Mouse (Mus musculus): ENCODE results near the gene Vcp. TPM values are rescaled to one million over a fixed set of nuclear protein-coding genes. Genes with fewer than 3 reads are reported as not detected.
A peak's percentile ranks its signal among the peaks of the same experiment; 100 is the strongest.

Gene Vcp
- polyA plus RNA-seq, 1 experiment from 2014 or later: 526 TPM

DNA sequence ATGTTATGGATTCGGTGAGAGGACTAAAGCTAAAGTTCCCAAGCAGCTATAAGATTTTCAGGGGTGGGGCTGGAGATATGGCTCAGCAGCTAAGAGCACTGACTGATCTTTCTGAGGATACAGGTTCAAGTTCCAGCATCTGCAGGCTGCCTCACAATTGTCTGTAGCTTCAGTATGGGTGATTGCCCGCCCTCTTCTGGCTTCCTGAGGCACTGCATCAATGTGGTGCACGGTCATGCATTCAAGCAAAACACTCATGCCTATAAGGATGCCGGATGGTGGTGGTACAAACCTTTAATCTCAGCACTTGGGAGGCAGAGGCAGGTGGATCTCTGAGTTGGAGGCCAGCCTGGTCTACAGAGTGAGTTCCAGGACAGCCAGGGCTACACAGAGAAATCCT lies 38.7 kb downstream of the Vcp start:
- H3K27me3 ChIP-seq: no peaks in the 10 kb centered on the region
- H3K9ac ChIP-seq: no peak overlapping the region
- H3K4me2 ChIP-seq: no peak overlapping the region
- WGBS: 27% methylated on average over 4 of the region's 4 CpGs
- ATAC-seq (ENCODE audit: low read depth): no peak
- no peak overlapping the region for H3K4me3 ChIP-seq
- no peak overlapping the region for H3K27ac ChIP-seq (replicated peaks)
- peaks cover 27% of the 10 kb centered on the region for H3K36me3 ChIP-seq
- peaks cover 7% of the 10 kb centered on the region for H3K4me1 ChIP-seq (replicated peaks)
- H3K9me3 ChIP-seq: no peaks in the 10 kb centered on the region

DNA sequence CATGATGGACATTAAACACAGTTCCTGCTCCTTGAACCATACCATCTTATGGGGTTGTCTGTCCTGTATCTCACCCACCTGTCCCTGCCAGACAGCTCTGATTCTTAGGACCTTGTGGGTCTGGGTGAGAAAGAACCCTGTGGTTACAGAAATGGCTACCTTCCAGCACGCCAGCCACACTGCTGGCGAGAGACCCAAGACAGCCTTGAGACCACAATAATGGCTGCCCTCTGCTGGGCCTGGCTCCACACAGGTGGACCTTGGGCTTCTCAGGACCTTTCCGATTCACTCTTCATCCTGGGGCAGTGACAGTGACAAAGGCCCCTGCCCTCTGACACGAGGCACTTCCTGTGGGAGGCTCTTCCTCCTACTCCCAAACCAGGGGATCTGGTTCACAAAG lies 40.9 kb downstream of the Vcp start:
- ATAC-seq (ENCODE audit: low read depth): no peak
- Histone ChIP-seq H3K27ac (replicated peaks) (no peak overlapping the region), H3K4me3 (no peak overlapping the region), H3K9ac (no peak overlapping the region), H3K9me3 (no peaks in the 10 kb centered on the region), H3K4me2 (no peak overlapping the region), H3K4me1 (replicated peaks) (peaks cover 10% of the 10 kb centered on the region), H3K27me3 (no peaks in the 10 kb centered on the region), H3K36me3 (peaks cover 47% of the 10 kb centered on the region)
- 70% methylated on average over 4 of the region's 4 CpGs for WGBS

DNA sequence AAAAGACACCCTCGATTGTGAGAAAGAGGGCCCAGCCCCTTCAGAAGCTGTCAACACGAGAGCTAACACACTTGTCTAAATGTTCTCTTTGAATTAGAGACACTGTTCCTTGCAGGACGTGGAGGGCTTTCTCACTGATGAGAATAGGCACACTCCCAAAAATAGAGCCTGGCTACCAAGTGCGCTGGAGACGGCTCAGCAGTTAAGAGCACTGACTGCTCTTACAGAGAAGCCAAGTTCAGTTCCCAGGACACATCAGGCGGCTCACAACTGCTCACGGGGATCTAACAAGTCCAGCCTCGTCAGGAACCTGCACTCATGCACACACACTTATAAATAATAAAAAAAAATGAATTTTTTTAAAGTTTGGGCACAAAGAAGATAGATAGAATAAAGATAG lies 41.4 kb downstream of the Vcp start:
- Histone ChIP-seq H3K36me3 (peaks cover 47% of the 10 kb centered on the region), H3K27me3 (no peaks in the 10 kb centered on the region), H3K27ac (replicated peaks) (no peak overlapping the region), H3K4me1 (replicated peaks) (peaks cover 15% of the 10 kb centered on the region), H3K4me2 (no peak overlapping the region), H3K4me3 (no peak overlapping the region), H3K9me3 (no peaks in the 10 kb centered on the region), H3K9ac (no peak overlapping the region)
- WGBS: 76% methylated on average over 8 of the region's 8 CpGs
- ATAC-seq (ENCODE audit: low read depth): no peak

DNA sequence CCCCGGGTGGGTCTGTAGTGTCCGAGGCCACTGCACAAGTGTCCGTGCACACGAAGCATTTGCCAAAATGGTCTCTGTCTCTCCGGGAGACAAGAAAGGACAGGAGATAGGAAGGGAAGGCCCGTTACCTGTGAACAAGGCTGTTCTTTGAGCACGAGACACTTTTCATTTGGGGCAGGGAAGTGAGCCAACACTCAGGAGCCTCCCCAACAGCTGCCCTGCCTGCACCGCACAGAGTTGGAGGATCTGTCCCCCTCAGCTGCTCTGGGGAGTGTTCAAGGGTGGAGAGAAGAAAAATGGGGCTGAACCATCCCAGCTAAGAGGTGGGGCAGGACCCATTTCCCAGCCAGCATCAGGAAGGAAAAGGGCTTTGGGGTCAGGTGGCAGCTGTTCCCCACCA lies 42.3 kb downstream of the Vcp start:
- Histone ChIP-seq H3K27me3 (no peaks in the 10 kb centered on the region), H3K9ac (no peak overlapping the region), H3K4me2 (no peak overlapping the region), H3K4me1 (replicated peaks) (peaks cover 24% of the 10 kb centered on the region), H3K9me3 (no peaks in the 10 kb centered on the region), H3K36me3 (peaks cover 55% of the 10 kb centered on the region), H3K4me3 (no peak overlapping the region), H3K27ac (replicated peaks) (no peak overlapping the region)
- ATAC-seq (ENCODE audit: low read depth): no peak
- WGBS: 91% methylated on average over 8 of the region's 8 CpGs

DNA sequence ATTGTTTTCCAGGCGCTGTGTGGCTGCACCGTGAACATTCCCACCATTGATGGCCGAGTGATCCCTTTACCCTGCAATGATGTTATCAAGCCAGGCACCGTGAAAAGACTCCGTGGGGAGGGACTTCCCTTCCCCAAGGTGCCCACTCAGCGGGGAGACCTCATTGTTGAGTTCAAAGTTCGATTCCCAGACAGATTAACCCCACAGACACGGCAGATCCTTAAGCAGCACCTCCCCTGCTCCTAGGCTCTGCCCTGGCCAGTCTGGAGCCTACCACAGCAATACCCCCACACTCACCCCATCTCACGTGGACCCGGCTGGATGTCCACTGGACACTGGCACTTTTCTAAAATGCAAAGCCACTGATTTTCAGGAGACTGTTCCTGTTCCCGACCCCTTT lies 43.0 kb downstream of the Vcp start:
- no peak for ATAC-seq (ENCODE audit: low read depth)
- no peaks in the 10 kb centered on the region for H3K9me3 ChIP-seq
- peaks cover 55% of the 10 kb centered on the region for H3K36me3 ChIP-seq
- peaks cover 31% of the 10 kb centered on the region for H3K4me1 ChIP-seq (replicated peaks)
- H3K9ac ChIP-seq: no peak overlapping the region
- WGBS: 79% methylated on average over 11 of the region's 11 CpGs
- no peaks in the 10 kb centered on the region for H3K27me3 ChIP-seq
- no peak overlapping the region for H3K4me2 ChIP-seq
- no peak overlapping the region for H3K27ac ChIP-seq (replicated peaks)
- no peak overlapping the region for H3K4me3 ChIP-seq

DNA sequence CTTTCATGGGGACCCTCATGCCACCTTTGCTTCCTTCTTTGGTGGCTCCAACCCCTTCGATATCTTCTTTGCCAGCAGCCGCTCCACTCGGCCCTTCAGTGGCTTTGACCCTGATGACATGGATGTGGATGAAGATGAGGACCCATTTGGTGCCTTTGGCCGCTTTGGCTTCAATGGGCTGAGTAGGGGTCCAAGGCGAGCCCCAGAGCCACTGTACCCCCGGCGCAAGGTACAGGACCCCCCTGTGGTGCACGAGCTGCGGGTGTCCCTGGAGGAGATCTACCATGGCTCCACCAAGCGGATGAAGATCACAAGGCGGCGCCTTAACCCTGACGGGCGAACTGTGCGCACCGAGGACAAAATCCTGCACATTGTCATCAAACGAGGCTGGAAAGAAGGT lies 43.7 kb downstream of the Vcp start:
- WGBS: 92% methylated on average over 17 of the region's 17 CpGs
- H3K9ac ChIP-seq: no peak overlapping the region
- H3K27me3 ChIP-seq: no peaks in the 10 kb centered on the region
- ATAC-seq (ENCODE audit: low read depth): no peak
- peaks cover 55% of the 10 kb centered on the region for H3K36me3 ChIP-seq
- H3K4me1 ChIP-seq (replicated peaks): peaks cover 38% of the 10 kb centered on the region
- no peak overlapping the region for H3K4me3 ChIP-seq
- H3K27ac ChIP-seq (replicated peaks): no peak overlapping the region
- no peaks in the 10 kb centered on the region for H3K9me3 ChIP-seq
- H3K4me2 ChIP-seq: no peak overlapping the region

DNA sequence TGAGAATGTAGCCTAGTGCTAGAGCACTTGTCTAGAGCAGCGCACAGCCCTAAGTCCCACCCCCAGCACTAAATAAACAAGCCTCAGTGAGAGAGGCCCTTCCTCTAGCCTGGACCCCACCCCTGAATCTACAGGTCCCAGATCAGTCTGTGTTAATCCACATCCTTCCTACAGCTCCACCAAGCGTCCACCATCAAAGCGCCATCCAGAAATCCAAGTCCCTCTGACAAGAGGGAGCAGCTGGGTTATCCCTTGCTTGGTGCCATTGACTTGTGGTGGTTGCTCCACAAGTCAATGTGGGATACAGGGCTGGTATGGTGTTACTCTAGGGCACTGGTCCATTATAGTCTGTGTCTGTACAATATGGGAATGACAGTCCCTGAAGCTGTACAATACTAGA lies 45.1 kb downstream of the Vcp start:
- ATAC-seq (ENCODE audit: low read depth): no peak
- H3K9ac ChIP-seq: no peak overlapping the region
- 91% methylated on average over 3 of the region's 3 CpGs for WGBS
- no peak overlapping the region for H3K27ac ChIP-seq (replicated peaks)
- H3K4me3 ChIP-seq: no peak overlapping the region
- H3K27me3 ChIP-seq: no peaks in the 10 kb centered on the region
- H3K4me2 ChIP-seq: 0 out of 2 replicates have a peak overlapping the region, but pooled peaks have one; percentile 93
- H3K9me3 ChIP-seq: no peaks in the 10 kb centered on the region
- H3K36me3 ChIP-seq: peaks cover 55% of the 10 kb centered on the region
- H3K4me1 ChIP-seq (replicated peaks): peaks cover 51% of the 10 kb centered on the region

DNA sequence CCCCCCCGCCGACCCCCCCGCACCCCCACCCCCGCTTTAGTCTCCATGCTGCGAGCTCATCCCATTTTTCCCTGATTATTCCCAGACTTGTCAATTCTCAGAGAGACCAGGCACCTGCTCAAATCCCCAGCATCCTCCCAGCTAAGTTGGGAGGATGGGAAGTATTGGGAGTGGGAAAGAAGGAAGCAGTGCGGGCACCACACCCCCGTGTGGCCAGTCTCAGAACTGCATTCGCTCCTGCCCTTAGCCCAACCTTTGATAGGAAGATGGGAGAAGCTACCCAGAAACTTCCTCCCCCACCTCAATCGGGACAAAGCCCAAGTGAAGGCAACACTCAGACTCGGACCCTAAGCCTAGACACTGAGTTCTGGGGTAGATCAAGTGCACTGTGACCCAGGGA lies 46.0 kb downstream of the Vcp start:
- peaks cover 54% of the 10 kb centered on the region for H3K36me3 ChIP-seq
- 8% methylated on average over 10 of the region's 10 CpGs for WGBS
- H3K4me1 ChIP-seq (replicated peaks): peaks cover 52% of the 10 kb centered on the region

DNA sequence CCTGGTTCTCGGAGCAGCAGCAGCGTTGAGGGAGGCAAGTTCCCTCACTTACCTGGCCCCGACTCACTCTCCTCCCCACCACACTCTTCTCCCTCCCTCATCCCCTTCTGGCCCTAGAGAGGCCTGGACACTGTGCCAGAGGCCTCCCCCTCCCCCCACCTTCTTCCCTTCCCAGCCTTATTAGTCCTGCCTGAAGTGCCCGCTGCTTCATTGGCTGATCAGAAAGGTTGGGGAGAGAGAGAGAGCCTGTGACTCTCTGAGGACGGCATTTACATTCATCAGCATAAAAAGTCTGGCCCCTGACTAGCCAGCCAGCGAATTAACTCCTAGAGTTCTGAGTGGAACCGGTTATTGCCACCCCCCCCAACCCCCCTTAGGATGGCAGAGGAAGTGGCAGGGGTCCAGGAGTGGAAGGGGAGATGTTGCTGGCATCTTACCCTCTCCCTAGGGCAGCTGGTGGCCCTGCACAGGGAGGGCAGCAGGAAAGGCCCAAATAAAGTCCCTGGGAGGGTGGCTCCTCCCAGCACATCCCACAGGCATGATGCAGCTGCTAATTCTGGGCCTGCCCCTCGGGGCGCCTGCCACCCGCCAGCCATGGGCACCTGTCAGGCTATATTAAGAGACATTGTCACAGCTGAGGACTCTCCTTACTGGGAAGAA lies 46.7 kb downstream of the Vcp start:
- ATAC-seq (ENCODE audit: low read depth): peak; percentile 10
- Histone ChIP-seq H3K4me3 (peak overlapping the region; percentile 76), H3K9ac (peak overlapping the region; percentile 98), H3K27ac (replicated peaks) (peak overlapping the region; percentile 97), H3K9me3 (no peaks in the 10 kb centered on the region), H3K27me3 (no peaks in the 10 kb centered on the region), H3K4me1 (replicated peaks) (peaks cover 59% of the 10 kb centered on the region), H3K36me3 (peaks cover 47% of the 10 kb centered on the region), H3K4me2 (peak overlapping the region; percentile 93)
- WGBS: 12% methylated on average over 10 of the region's 10 CpGs

More for the DNA sequence above, 46.0 kb downstream of the Vcp start:
- Histone ChIP-seq H3K4me3 (peak overlapping the region; percentile 76), H3K9ac (peak overlapping the region; percentile 98), H3K27me3 (no peaks in the 10 kb centered on the region), H3K27ac (replicated peaks) (peak overlapping the region; percentile 97), H3K9me3 (no peaks in the 10 kb centered on the region), H3K4me2 (peak overlapping the region; percentile 93)
- no peak for ATAC-seq (ENCODE audit: low read depth)

DNA sequence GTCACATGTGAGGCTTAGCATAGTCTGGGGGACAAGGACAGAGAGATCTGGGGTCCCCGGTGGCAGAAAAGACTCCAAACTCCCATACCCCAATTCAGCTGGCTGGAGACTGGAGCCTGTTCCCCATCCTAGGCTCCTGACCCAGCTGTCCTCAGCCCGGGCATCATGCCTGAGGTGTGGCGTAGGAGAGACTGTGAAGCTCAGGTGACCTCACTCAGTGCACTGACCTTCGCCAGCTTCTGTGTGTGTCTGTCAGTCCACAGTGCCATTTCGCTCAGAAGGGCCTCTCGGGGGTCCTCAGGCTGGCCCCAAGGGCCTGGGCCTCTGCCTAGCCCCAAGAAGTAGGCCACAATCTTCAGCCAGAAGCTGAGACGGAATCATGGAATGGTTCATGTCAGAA lies 47.7 kb downstream of the Vcp start:
- H3K9ac ChIP-seq: peak overlapping the region; percentile 98
- peaks cover 37% of the 10 kb centered on the region for H3K36me3 ChIP-seq
- no peaks in the 10 kb centered on the region for H3K27me3 ChIP-seq
- no peak for ATAC-seq (ENCODE audit: low read depth)
- peak overlapping the region; percentile 93 for H3K4me2 ChIP-seq
- peak overlapping the region; percentile 76 for H3K4me3 ChIP-seq
- H3K27ac ChIP-seq (replicated peaks): peak overlapping the region; percentile 97
- peaks cover 69% of the 10 kb centered on the region for H3K4me1 ChIP-seq (replicated peaks)
- WGBS: 81% methylated on average over 7 of the region's 7 CpGs
- H3K9me3 ChIP-seq: no peaks in the 10 kb centered on the region

DNA sequence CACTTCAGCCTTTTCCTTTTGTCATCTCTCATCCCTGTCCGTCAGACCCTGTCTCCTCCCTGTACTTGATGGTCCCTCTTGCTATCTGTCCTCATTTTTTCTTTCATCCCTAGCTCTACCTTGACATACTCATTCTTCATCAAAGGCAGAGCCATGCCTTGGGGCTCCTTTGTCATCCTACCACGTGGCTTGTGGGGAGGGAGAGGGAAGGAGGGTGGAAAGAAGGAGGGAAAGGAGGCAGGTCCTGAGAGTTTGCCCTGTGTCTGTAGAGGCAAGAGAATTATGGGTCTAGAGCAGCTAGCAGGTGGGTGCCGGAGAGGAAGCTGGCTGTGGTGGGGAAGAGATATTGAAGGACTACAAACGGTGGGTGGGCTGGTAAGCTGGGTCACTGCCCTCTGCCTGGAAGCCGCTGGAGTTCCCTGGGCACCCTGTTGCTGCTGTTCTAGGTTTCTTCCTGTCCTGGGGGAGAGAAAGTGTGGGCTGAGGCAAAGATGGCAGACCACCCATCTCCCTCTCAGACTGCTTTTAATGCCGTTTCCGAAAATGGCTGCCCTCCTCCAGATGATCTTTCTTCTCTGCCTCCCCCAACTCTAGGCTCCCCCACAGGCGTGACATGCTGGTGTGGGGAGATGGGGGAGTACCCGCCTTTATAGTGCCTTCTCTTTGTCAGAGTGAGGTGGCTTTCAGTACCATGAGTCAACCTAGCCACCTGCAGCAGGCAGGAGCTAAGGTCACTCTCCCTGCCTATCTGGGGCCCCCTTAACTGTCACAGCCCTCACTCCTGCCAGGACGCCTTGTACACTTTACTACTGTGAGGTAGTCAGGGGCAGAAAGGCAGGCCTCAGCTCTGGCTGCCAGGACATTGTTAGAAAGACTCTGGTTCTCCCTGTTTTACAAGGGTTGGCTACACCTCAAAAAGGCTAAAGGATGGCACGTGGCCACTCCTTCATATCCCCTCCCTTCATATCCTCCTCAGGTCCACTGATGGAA lies 48.8 kb downstream of the Vcp start:
- Histone ChIP-seq H3K27ac (replicated peaks) (peak overlapping the region; percentile 97), H3K27me3 (no peaks in the 10 kb centered on the region), H3K9me3 (no peaks in the 10 kb centered on the region), H3K4me3 (peak overlapping the region; percentile 76), H3K9ac (peak overlapping the region; percentile 98), H3K4me2 (peak overlapping the region; percentile 93), H3K4me1 (replicated peaks) (peaks cover 80% of the 10 kb centered on the region), H3K36me3 (peaks cover 26% of the 10 kb centered on the region)
- no peak for ATAC-seq (ENCODE audit: low read depth)
- WGBS: 47% methylated on average over 11 of the region's 11 CpGs

DNA sequence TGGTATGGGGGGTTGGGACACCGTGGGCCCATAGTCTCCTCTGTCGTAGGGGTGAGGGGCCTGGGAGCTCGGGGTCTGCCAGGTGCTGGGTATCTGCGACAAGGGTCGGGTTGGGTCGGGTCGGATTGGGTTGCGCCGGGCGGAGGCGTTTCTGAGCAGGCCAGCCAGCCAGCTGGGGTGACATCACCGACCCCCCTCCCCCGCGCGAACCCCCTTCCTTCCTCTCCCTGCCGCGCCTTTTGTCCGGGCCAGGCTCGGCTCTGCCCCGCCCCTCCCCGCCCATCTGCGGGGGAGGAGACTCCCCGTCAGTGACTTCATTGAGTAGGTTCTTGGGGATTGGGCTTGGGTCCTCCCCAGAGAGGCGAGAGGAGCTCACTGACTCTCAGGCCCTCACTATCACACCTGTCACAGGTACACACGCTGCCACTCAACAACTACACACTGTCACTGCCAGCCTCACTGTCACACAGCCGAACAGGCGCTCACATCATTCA lies 50.2 kb downstream of the Vcp start:
- 2% methylated on average over 24 of the region's 27 CpGs for WGBS
- Histone ChIP-seq H3K36me3 (peaks cover 15% of the 10 kb centered on the region), H3K4me1 (replicated peaks) (peaks cover 87% of the 10 kb centered on the region), H3K27ac (replicated peaks) (peak overlapping the region; percentile 97), H3K9ac (peak overlapping the region; percentile 98), H3K9me3 (no peaks in the 10 kb centered on the region), H3K27me3 (no peaks in the 10 kb centered on the region), H3K4me3 (peak overlapping the region; percentile 76), H3K4me2 (peak overlapping the region; percentile 93)
- ATAC-seq (ENCODE audit: low read depth): peak; percentile 62

Data from neural tube, embryonic 13.5 days (tissue).